In genomic region chr2:122233759-122234557, GRCm38 (mm10) we compare ENCODE assay signal across 8 mouse cellular contexts. TPM values are rescaled to one million over a fixed set of nuclear protein-coding genes. Genes with fewer than 3 reads are reported as not detected.
DNase-seq lines count a peak whose midpoint lies in the region; ATAC-seq lines count a peak whose summit lies in the region.

No protein-coding gene starts in this region.

- H3K36me3 ChIP-seq in erythroblast, embryonic 14.5 days (ENCODE audit: control insufficient read depth) = no peaks in the 10 kb centered on the region
- no peaks in the 10 kb centered on the region for H3K36me3 ChIP-seq in hindbrain, embryonic 10.5 days
- H3K36me3 ChIP-seq in lung, embryonic 16.5 days (ENCODE audit: control insufficient read depth, insufficient read depth, low read length) = no peaks in the 10 kb centered on the region

- H3K4me3 ChIP-seq in brown adipose tissue, adult 24 weeks (ENCODE audit: insufficient read depth, low read depth, low read length) = peak overlapping the region; percentile 94
- peak overlapping the region; percentile 80 for H3K4me3 ChIP-seq in erythroblast, embryonic 14.5 days (replicated peaks)
- H3K4me3 ChIP-seq in hindbrain, embryonic 10.5 days = peak overlapping the region; percentile 65
- H3K4me3 ChIP-seq in lung, embryonic 16.5 days (ENCODE audit: low read length) = peak overlapping the region; percentile 68

- H3K4me2 ChIP-seq in lung, embryonic 16.5 days (ENCODE audit: low read depth, low read length) = peak overlapping the region; percentile 92

- peak overlapping the region; percentile 67 for H3K9ac ChIP-seq in lung, embryonic 16.5 days (ENCODE audit: low read length)

- no peaks in the 10 kb centered on the region for H3K27me3 ChIP-seq in erythroblast, embryonic 14.5 days (ENCODE audit: control insufficient read depth)
- peaks cover 5% of the 10 kb centered on the region; the same call in 1 of the 2 replicates for H3K27me3 ChIP-seq in hindbrain, embryonic 10.5 days (ENCODE audit: insufficient read depth, poor library complexity, severe bottlenecking)
- no peaks in the 10 kb centered on the region for H3K27me3 ChIP-seq in lung, embryonic 16.5 days (ENCODE audit: control insufficient read depth, insufficient read depth, low read depth, low read length)

- H3K9me3 ChIP-seq in erythroblast, embryonic 14.5 days (ENCODE audit: control insufficient read depth, low read length) = no peaks in the 10 kb centered on the region
- no peaks in the 10 kb centered on the region for H3K9me3 ChIP-seq in hindbrain, embryonic 10.5 days
- H3K9me3 ChIP-seq in lung, embryonic 16.5 days (ENCODE audit: control insufficient read depth, low read length) = no peaks in the 10 kb centered on the region

- H3K27ac ChIP-seq in brown adipose tissue, adult 24 weeks (replicated peaks; ENCODE audit: low read depth, low read length) = no peak overlapping the region
- H3K27ac ChIP-seq in hindbrain, embryonic 10.5 days = peak overlapping the region; percentile 86
- H3K27ac ChIP-seq in lung, embryonic 16.5 days (ENCODE audit: low read length) = peak overlapping the region; percentile 54; the same call in 1 of the 2 replicates

- 7% methylated on average over 26 of the region's 26 CpGs for WGBS in hindbrain, embryonic 10.5 days
- 6% methylated on average over 26 of the region's 26 CpGs for WGBS in lung, embryonic 16.5 days

- peak; percentile 32; the same call in 1 of the 2 replicates for ATAC-seq in lung, embryonic 16.5 days (ENCODE audit: low read depth)

- intact Hi-C loops in gastrocnemius, postnatal 14 days (cut with DNase I; ENCODE audit: low total_unique reads) = no loop called here

- H3K4me1 ChIP-seq in brown adipose tissue, adult 24 weeks (ENCODE audit: control insufficient read depth, insufficient read depth, insufficient read length, low read length) = no peaks in the 10 kb centered on the region; the same call in 1 of the 2 replicates
- H3K4me1 ChIP-seq in erythroblast, embryonic 14.5 days (ENCODE audit: control insufficient read depth) = peaks cover 32% of the 10 kb centered on the region
- H3K4me1 ChIP-seq in hindbrain, embryonic 10.5 days (replicated peaks) = peaks cover 21% of the 10 kb centered on the region
- H3K4me1 ChIP-seq in lung, embryonic 16.5 days (replicated peaks; ENCODE audit: control insufficient read depth, insufficient read depth, low read length) = peaks cover 6% of the 10 kb centered on the region

- DNase-seq in gastrocnemius, postnatal 10 days = peak; percentile 13
- DNase-seq in gastrocnemius, postnatal 14 days = no peak
- DNase-seq in hindbrain, embryonic 10.5 days (ENCODE audit: low spot score) = no peak
- peak; percentile 3 for DNase-seq in layer of hippocampus, adult 9-10 months (ENCODE audit: low spot score)
- DNase-seq in retina, embryonic 14.5 days (ENCODE audit: low spot score) = peak; percentile 56

RNA-seq across cellular contexts. Expression of gene Sord, which starts 0.6 kb away (rescaled TPM):
- 10 to 100 TPM; 16.5 to 19.1 TPM for total RNA-seq in gastrocnemius, postnatal 10 days (2021)
- 10 to 100 TPM; 16.9 TPM for total RNA-seq in gastrocnemius, postnatal 14 days (2021)
- polyA plus RNA-seq in brown adipose tissue, adult 24 weeks (2012; ENCODE audit: insufficient read depth, insufficient read length, missing spikeins) = 59.6 and 87.1 TPM in 2 replicates
- 1.5 and 2.0 TPM in 2 replicates for polyA plus RNA-seq in erythroblast, embryonic 14.5 days (2012)
- polyA plus RNA-seq in hindbrain, embryonic 10.5 days (2016; fragmentation: Nextera tagmentation; extraction: Ambion mirVana) = 28.2 and 38.3 TPM in 2 replicates
- 23.4 and 26.2 TPM in 2 replicates for polyA plus RNA-seq in lung, embryonic 16.5 days (2015; fragmentation: Nextera tagmentation; extraction: Ambion mirVana)

RNA-seq across cellular contexts. Expression of gene Terb2, which starts 47.9 kb away (rescaled TPM):
- not detected for total RNA-seq in gastrocnemius, postnatal 10 days (2021)
- total RNA-seq in gastrocnemius, postnatal 14 days (2021) = not detected
- polyA plus RNA-seq in brown adipose tissue, adult 24 weeks (2012; ENCODE audit: insufficient read depth, insufficient read length, missing spikeins) = not detected in 2 replicates
- polyA plus RNA-seq in erythroblast, embryonic 14.5 days (2012) = not detected in 2 replicates
- not detected in 2 replicates for polyA plus RNA-seq in hindbrain, embryonic 10.5 days (2016; fragmentation: Nextera tagmentation; extraction: Ambion mirVana)
- not detected in 2 replicates for polyA plus RNA-seq in lung, embryonic 16.5 days (2015; fragmentation: Nextera tagmentation; extraction: Ambion mirVana)

RNA-seq across cellular contexts. Expression of gene Patl2, which starts 48.0 kb away (rescaled TPM):
- total RNA-seq in gastrocnemius, postnatal 10 days (2021) = not detected
- total RNA-seq in gastrocnemius, postnatal 14 days (2021) = not detected
- polyA plus RNA-seq in brown adipose tissue, adult 24 weeks (2012; ENCODE audit: insufficient read depth, insufficient read length, missing spikeins) = not detected in 2 replicates
- not detected in 2 replicates for polyA plus RNA-seq in erythroblast, embryonic 14.5 days (2012)
- polyA plus RNA-seq in hindbrain, embryonic 10.5 days (2016; fragmentation: Nextera tagmentation; extraction: Ambion mirVana) = not detected in 2 replicates
- polyA plus RNA-seq in lung, embryonic 16.5 days (2015; fragmentation: Nextera tagmentation; extraction: Ambion mirVana) = not detected in 2 replicates

Comparison
In these comparisons a context has a peak if more than half of its experiments do, and no peak if none do; other contexts are left out.
1. DNase-seq: peak in gastrocnemius, postnatal 10 days (single experiment), layer of hippocampus, adult 9-10 months (single experiment) and retina, embryonic 14.5 days (single experiment); none in gastrocnemius, postnatal 14 days (single experiment) and hindbrain, embryonic 10.5 days (single experiment).
2. Peak in every context shown above with its lines, with median percentiles within 50 percentile points of each other: H3K4me3 ChIP-seq.